Mouse (Mus musculus) MEL (cell line): ENCODE measurements around the gene Elmod3. TPM values are rescaled to one million over a fixed set of nuclear protein-coding genes. Genes with fewer than 3 reads are reported as not detected.
A peak's percentile ranks its signal among the peaks of the same experiment; 100 is the strongest.

ENCODE experiments used
- DNase-seq: peaks from one replicate; pipeline ENCODE4 v3.0.0; 2011; ENCODE audit warnings: low read depth, low spot score
- H3K27ac ChIP-seq: 2 replicates; pipeline ENCODE4 v1.5.1; 2012; ENCODE audit warnings: low read depth, mild to moderate bottlenecking, control low read depth, low read length, moderate library complexity; ENCODE audit not compliant: control insufficient read depth
- H3K27me3 ChIP-seq, 2 experiments: fragments of 150-350 bp in 1 of 2; sonication (generic) in 1 of 2; 2 replicates each; pipeline ENCODE4 v1.6.1; 2012; ENCODE audit warnings: low read length in 2 of 2, mild to moderate bottlenecking in 2 of 2, improper control_type of control experiment in 1 of 2, moderate library complexity in 1 of 2; ENCODE audit not compliant: insufficient read depth in 2 of 2, control insufficient read depth in 1 of 2
- H3K36me3 ChIP-seq, 2 experiments: 2 replicates each; pipeline ENCODE4 v1.6.1; 2012 to 2014; ENCODE audit warnings: low read length in 2 of 2, improper control_type of control experiment in 1 of 2, inconsistent platforms in 1 of 2, mild to moderate bottlenecking in 1 of 2; ENCODE audit not compliant: insufficient read depth in 2 of 2, control insufficient read depth in 1 of 2
- H3K4me1 ChIP-seq, 2 experiments: fragments of 150-350 bp in 1 of 2; sonication (generic) in 1 of 2; 2 replicates each; pipeline ENCODE4 v1.6.1; 2012; ENCODE audit warnings: low read length in 2 of 2, improper control_type of control experiment in 1 of 2, mild to moderate bottlenecking in 1 of 2; ENCODE audit not compliant: insufficient read depth in 2 of 2, control insufficient read depth in 1 of 2
- H3K4me3 ChIP-seq, 2 experiments: fragments of 150-350 bp in 1 of 2; sonication (generic) in 1 of 2; 2 replicates each; pipeline ENCODE4 v1.5.1; 2012; ENCODE audit warnings: low read depth in 2 of 2, low read length in 2 of 2, mild to moderate bottlenecking in 2 of 2, moderate library complexity in 2 of 2, control low read depth in 1 of 2, improper control_type of control experiment in 1 of 2; ENCODE audit not compliant: control insufficient read depth in 1 of 2, insufficient read depth in 1 of 2
- H3K79me2 ChIP-seq: 2 replicates; pipeline ENCODE4 v1.6.1; 2012; ENCODE audit warnings: mild to moderate bottlenecking, low read length, moderate library complexity; ENCODE audit not compliant: control insufficient read depth, poor library complexity, insufficient read depth
- H3K9ac ChIP-seq: 2 replicates; pipeline ENCODE4 v1.6.1; 2012; ENCODE audit warnings: low read depth, mild to moderate bottlenecking, control low read depth, low read length, moderate library complexity; ENCODE audit not compliant: control insufficient read depth, poor library complexity, severe bottlenecking
- H3K9me3 ChIP-seq: fragments of 150-350 bp; sonication (generic); replicated peaks from 2 replicates; pipeline ENCODE4 v1.6.1; 2012; ENCODE audit warnings: mild to moderate bottlenecking, low read length, improper control_type of control experiment, moderate library complexity; ENCODE audit not compliant: insufficient read depth
- BHLHE40 ChIP-seq: IDR thresholded peaks from 2 replicates; pipeline ENCODE4 v1.6.1; 2012; ENCODE audit warnings: low read depth, mild to moderate bottlenecking, inconsistent platforms, low read length, improper control_type of control experiment, borderline replicate concordance
- CHD1 ChIP-seq: IDR thresholded peaks from 2 replicates; pipeline ENCODE4 v1.6.1; 2012; ENCODE audit warnings: low read depth, mild to moderate bottlenecking, inconsistent platforms, low read length, improper control_type of control experiment
- CHD2 ChIP-seq: IDR thresholded peaks from 2 replicates; pipeline ENCODE4 v1.6.1; 2011; ENCODE audit warnings: low read length, improper control_type of control experiment
- CTCF ChIP-seq, 3 experiments: IDR thresholded peaks in 2 of 3; conservative IDR thresholded peaks in 1 of 3; 2 replicates each; pipeline ENCODE4 v1.5.1; 2011 to 2012; ENCODE audit warnings: low read length in 3 of 3, low read depth in 2 of 3, mild to moderate bottlenecking in 2 of 3, improper control_type of control experiment in 1 of 3, inconsistent platforms in 1 of 3, mixed read lengths in 1 of 3, moderate library complexity in 1 of 3; ENCODE audit not compliant: control insufficient read depth in 1 of 3, insufficient read depth in 1 of 3, poor library complexity in 1 of 3, severe bottlenecking in 1 of 3
- E2F4 ChIP-seq: IDR thresholded peaks from 2 replicates; pipeline ENCODE4 v1.6.1; 2011; ENCODE audit warnings: low read depth, low read length, improper control_type of control experiment, borderline replicate concordance
- ELF1 ChIP-seq: IDR thresholded peaks from 2 replicates; pipeline ENCODE4 v1.6.1; 2014; ENCODE audit warnings: low read depth, mild to moderate bottlenecking, inconsistent platforms, low read length, improper control_type of control experiment, moderate library complexity
- EP300 ChIP-seq, 2 experiments: IDR thresholded peaks; 2 replicates each; pipeline ENCODE4 v1.6.1; 2011; ENCODE audit warnings: improper control_type of control experiment in 2 of 2, low read length in 2 of 2, low read depth in 1 of 2, mild to moderate bottlenecking in 1 of 2
- ETS1 ChIP-seq: IDR thresholded peaks from 2 replicates; pipeline ENCODE4 v1.6.1; 2012; ENCODE audit warnings: low read depth, mild to moderate bottlenecking, inconsistent platforms, low read length, improper control_type of control experiment, moderate library complexity
- GABPA ChIP-seq: IDR thresholded peaks from 2 replicates; pipeline ENCODE4 v1.6.1; 2012; ENCODE audit warnings: low read depth, mild to moderate bottlenecking, inconsistent platforms, low read length, improper control_type of control experiment, moderate library complexity
- GATA1 ChIP-seq: IDR thresholded peaks from 2 replicates; pipeline ENCODE4 v1.6.1; 2011; ENCODE audit warnings: low read depth, low read length, improper control_type of control experiment
- HCFC1 ChIP-seq: IDR thresholded peaks from 2 replicates; pipeline ENCODE4 v1.6.1; 2012; ENCODE audit warnings: low read depth, mild to moderate bottlenecking, inconsistent platforms, low read length, improper control_type of control experiment, moderate library complexity
- JUND ChIP-seq: IDR thresholded peaks from 2 replicates; pipeline ENCODE4 v1.6.1; 2011; ENCODE audit warnings: low read depth, mild to moderate bottlenecking, improper control_type of control experiment, low read length
- MAX ChIP-seq: IDR thresholded peaks from 2 replicates; pipeline ENCODE4 v1.6.1; 2011; ENCODE audit warnings: low read length, improper control_type of control experiment
- MAZ ChIP-seq: IDR thresholded peaks from 2 replicates; pipeline ENCODE4 v1.6.1; 2012; ENCODE audit warnings: low read depth, mild to moderate bottlenecking, inconsistent platforms, low read length, improper control_type of control experiment
- MEF2A ChIP-seq: IDR thresholded peaks from 2 replicates; pipeline ENCODE4 v1.6.1; 2014; ENCODE audit warnings: low read depth, mild to moderate bottlenecking, inconsistent platforms, low read length, improper control_type of control experiment; ENCODE audit not compliant: poor library complexity, insufficient replicate concordance, severe bottlenecking; ENCODE audit errors: extremely low read depth
- MXI1 ChIP-seq: IDR thresholded peaks from 2 replicates; pipeline ENCODE4 v1.6.1; 2011; ENCODE audit warnings: mild to moderate bottlenecking, low read depth, low read length, improper control_type of control experiment
- MYB ChIP-seq: IDR thresholded peaks from 2 replicates; pipeline ENCODE4 v1.6.1; 2011; ENCODE audit warnings: mild to moderate bottlenecking, low read depth, low read length, improper control_type of control experiment
- MYC ChIP-seq: IDR thresholded peaks from 2 replicates; pipeline ENCODE4 v1.6.1; 2011; ENCODE audit warnings: low read depth, mild to moderate bottlenecking, low read length, improper control_type of control experiment, moderate library complexity
- NELFE ChIP-seq: IDR thresholded peaks from 2 replicates; pipeline ENCODE4 v1.6.1; 2011; ENCODE audit warnings: low read depth, low read length, improper control_type of control experiment
- NRF1 ChIP-seq: IDR thresholded peaks from 2 replicates; pipeline ENCODE4 v1.6.1; 2014; ENCODE audit warnings: low read depth, mild to moderate bottlenecking, inconsistent platforms, low read length, improper control_type of control experiment, moderate library complexity; ENCODE audit not compliant: poor library complexity, insufficient read depth, severe bottlenecking
- POLR2A ChIP-seq, 2 experiments: IDR thresholded peaks; 2 replicates each; pipeline ENCODE4 v1.6.1; 2011 to 2012; ENCODE audit warnings: low read length in 2 of 2, mild to moderate bottlenecking in 2 of 2, control low read depth in 1 of 2, improper control_type of control experiment in 1 of 2, low read depth in 1 of 2, moderate library complexity in 1 of 2; ENCODE audit not compliant: control insufficient read depth in 1 of 2, insufficient read depth in 1 of 2, poor library complexity in 1 of 2
- POLR2AphosphoS2 ChIP-seq: IDR thresholded peaks from 2 replicates; pipeline ENCODE4 v1.6.1; 2011; ENCODE audit warnings: low read length, improper control_type of control experiment
- POLR2AphosphoS5 ChIP-seq: IDR thresholded peaks from 2 replicates; pipeline ENCODE4 v1.6.1; 2012; ENCODE audit warnings: low read depth, borderline replicate concordance, mild to moderate bottlenecking, inconsistent platforms, low read length, moderate library complexity, mixed read lengths
- RAD21 ChIP-seq: IDR thresholded peaks from 2 replicates; pipeline ENCODE4 v1.6.1; 2011; ENCODE audit warnings: mild to moderate bottlenecking, low read depth, low read length, improper control_type of control experiment
- RCOR1 ChIP-seq: IDR thresholded peaks from 2 replicates; pipeline ENCODE4 v1.6.1; 2012; ENCODE audit warnings: low read depth, mild to moderate bottlenecking, inconsistent platforms, low read length, improper control_type of control experiment
- SIN3A ChIP-seq: IDR thresholded peaks from 2 replicates; pipeline ENCODE4 v1.6.1; 2012; ENCODE audit warnings: low read length, improper control_type of control experiment, inconsistent platforms
- SMC3 ChIP-seq: IDR thresholded peaks from 2 replicates; pipeline ENCODE4 v1.6.1; 2011; ENCODE audit warnings: low read depth, low read length, improper control_type of control experiment
- TBP ChIP-seq: IDR thresholded peaks from 2 replicates; pipeline ENCODE4 v1.8.0; 2011; ENCODE audit warnings: low read depth, low read length, improper control_type of control experiment
- TCF12 ChIP-seq: IDR thresholded peaks from 2 replicates; pipeline ENCODE4 v1.6.1; 2014; ENCODE audit warnings: low read depth, mild to moderate bottlenecking, inconsistent platforms, low read length, improper control_type of control experiment, moderate library complexity
- UBTF ChIP-seq: IDR thresholded peaks from 2 replicates; pipeline ENCODE4 v1.6.1; 2012; ENCODE audit warnings: low read depth, mild to moderate bottlenecking, inconsistent platforms, low read length, improper control_type of control experiment, moderate library complexity, borderline replicate concordance; ENCODE audit not compliant: insufficient read depth
- USF1 ChIP-seq: IDR thresholded peaks from 2 replicates; pipeline ENCODE4 v1.6.1; 2014; ENCODE audit warnings: low read depth, mild to moderate bottlenecking, inconsistent platforms, low read length, improper control_type of control experiment, moderate library complexity
- USF2 ChIP-seq, 2 experiments: IDR thresholded peaks; 2 replicates each; pipeline ENCODE4 v1.6.1; 2011 to 2012; ENCODE audit warnings: improper control_type of control experiment in 2 of 2, low read length in 2 of 2, borderline replicate concordance in 1 of 2, inconsistent platforms in 1 of 2, low read depth in 1 of 2, mild to moderate bottlenecking in 1 of 2; ENCODE audit not compliant: insufficient read depth in 1 of 2
- ZC3H11A ChIP-seq: IDR thresholded peaks from 2 replicates; pipeline ENCODE4 v1.6.1; 2012; ENCODE audit warnings: low read depth, mild to moderate bottlenecking, inconsistent platforms, low read length, improper control_type of control experiment
- ZMIZ1 ChIP-seq: IDR thresholded peaks from 2 replicates; pipeline ENCODE4 v1.6.1; 2012; ENCODE audit warnings: low read depth, mild to moderate bottlenecking, inconsistent platforms, low read length, improper control_type of control experiment, moderate library complexity
- polyA plus RNA-seq, 2 experiments: library from polyadenylated mRNA; stranded (reverse) in 1 of 2; unstranded in 1 of 2; fragments of >175 nt in 1 of 2; fragments of >200 nt in 1 of 2; gene quantifications; 2 replicates each; pipeline versions ENCODE4 v1.2.1 to v1.2.4; 2012; ENCODE audit warnings: low replicate concordance in 2 of 2, low read depth in 1 of 2; ENCODE audit not compliant: insufficient read length in 2 of 2, insufficient read depth in 1 of 2, missing spikeins in 1 of 2
- total RNA-seq: library from RNA; depleted of rRNA; stranded (reverse); fragments of 300-350 nt; gene quantifications from 2 replicates; pipeline ENCODE4 v1.2.3, GENCODE M21; 2012

The Elmod3 gene
- total and polyA plus RNA-seq, 3 experiments = 4.2 to 14.1 TPM; not detected in 1

DNA sequence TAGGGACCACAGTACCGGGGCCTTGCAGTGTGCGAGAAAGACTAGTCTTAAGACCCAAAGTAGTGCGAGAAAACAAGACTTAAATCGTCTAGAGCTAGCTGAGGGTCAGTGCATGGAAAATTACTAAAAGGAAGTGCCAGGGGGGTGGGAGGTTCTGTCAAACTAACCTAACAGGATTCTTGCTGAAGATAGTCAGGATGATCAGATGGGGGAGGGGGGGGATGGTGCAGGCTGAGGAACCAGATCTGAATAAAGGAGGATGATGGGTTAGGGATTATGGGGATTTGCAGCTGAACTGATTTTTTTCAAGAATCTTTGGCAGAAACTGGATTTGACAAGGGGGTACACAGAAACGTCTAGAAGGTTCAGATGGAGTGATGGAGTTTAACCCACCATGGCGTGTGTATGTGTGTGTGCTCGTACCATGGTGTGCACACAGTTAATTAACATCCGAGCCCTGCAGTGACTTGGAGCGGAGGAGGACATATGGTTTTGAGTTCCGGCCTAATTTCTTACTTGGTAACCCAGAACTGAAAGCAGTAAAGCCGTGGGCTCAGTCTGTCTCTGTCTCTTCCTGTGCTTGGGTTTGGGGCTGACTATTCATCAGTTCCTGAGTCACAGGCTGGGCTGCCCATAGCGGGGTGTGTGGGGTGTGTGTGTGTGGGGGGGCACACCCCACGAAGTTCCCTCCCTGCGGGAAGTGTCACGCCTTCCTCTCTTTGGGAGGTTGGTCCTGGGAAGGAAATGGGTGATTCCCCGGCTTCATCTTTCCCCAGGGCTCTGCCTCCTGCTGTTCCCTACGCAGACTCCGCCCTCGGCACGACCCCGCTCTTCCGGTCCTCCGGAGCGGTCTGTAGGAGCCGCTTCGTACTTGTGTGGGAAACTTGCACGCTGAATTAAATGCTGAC is 45.8 kb downstream of the Elmod3 start:
- peak overlapping the region; percentile 49 to 72 for H3K4me3 ChIP-seq
- peaks cover 0 to 35% of the 10 kb centered on the region in 2 experiments; a peak in 2 of 4 replicates for H3K36me3 ChIP-seq
- H3K27me3 ChIP-seq = no peaks in the 10 kb centered on the region
- H3K9ac ChIP-seq = peak overlapping the region; percentile 77
- H3K79me2 ChIP-seq = peaks cover 23% of the 10 kb centered on the region
- H3K9me3 ChIP-seq = no peaks in the 10 kb centered on the region
- H3K27ac ChIP-seq = peak overlapping the region; percentile 76
- DNase-seq = peak; percentile 79
- peaks cover 28 to 45% of the 10 kb centered on the region in 2 experiments for H3K4me1 ChIP-seq
- TF ChIP-seq RCOR1 (peak; percentile 34), E2F4 (peak; percentile 27; the same call in 1 of the 2 replicates), CHD1 (no peak), UBTF (no peak), POLR2AphosphoS5 (no peak), MYB (no peak), HCFC1 (peak; percentile 34), EP300 (IDR thresholded peaks at IDR 0.05; ENCODE audit: low read depth in 1 of 2, low read length in 2 of 2) (0 out of 4 replicates have a peak, but pooled peaks have one; percentile 6 to 13), CTCF (IDR thresholded peaks at IDR 0.05 in 2 of 3, conservative IDR thresholded peaks at IDR 0.05 in 1 of 3; ENCODE audit: control insufficient read depth in 1 of 3, insufficient read depth in 1 of 3, low read depth in 2 of 3, low read length in 3 of 3, poor library complexity in 1 of 3, severe bottlenecking in 1 of 3) (no peak), RAD21 (no peak), TBP (0 out of 2 replicates have a peak, but pooled peaks have one; percentile 1), USF2 (IDR thresholded peaks at IDR 0.05; ENCODE audit: borderline replicate concordance in 1 of 2, insufficient read depth in 1 of 2, low read depth in 1 of 2, low read length in 2 of 2) (no peak), CHD2 (peak; percentile 26; the same call in 1 of the 2 replicates), POLR2AphosphoS2 (no peak), GABPA (no peak), SIN3A (peak; percentile 19; the same call in 1 of the 2 replicates), TCF12 (peak; percentile 7; the same call in 1 of the 2 replicates), JUND (no peak), SMC3 (0 out of 2 replicates have a peak, but pooled peaks have one; percentile 6), ZMIZ1 (no peak), NRF1 (peak; percentile 50; the same call in 1 of the 2 replicates), MAX (no peak), ELF1 (peak; percentile 60; the same call in 1 of the 2 replicates), BHLHE40 (peak; percentile 20; the same call in 1 of the 2 replicates), ZC3H11A (no peak), MXI1 (peak; percentile 56), NELFE (peak; percentile 52; the same call in 1 of the 2 replicates), POLR2A (IDR thresholded peaks at IDR 0.05; ENCODE audit: control insufficient read depth in 1 of 2, insufficient read depth in 1 of 2, low read depth in 1 of 2, low read length in 2 of 2, poor library complexity in 1 of 2) (peak in 1 of 2 experiments; percentile 54; a peak in 1 of 4 replicates), MYC (peak; percentile 13; the same call in 1 of the 2 replicates), ETS1 (peak; percentile 13; the same call in 1 of the 2 replicates), MEF2A (no peak), USF1 (no peak), MAZ (0 out of 2 replicates have a peak, but pooled peaks have one; percentile 23), GATA1 (no peak)
